Mouse (Mus musculus) midbrain, embryonic 15.5 days (tissue): ENCODE data around the gene 9530068E07Rik. TPM values are rescaled to one million over a fixed set of nuclear protein-coding genes. Genes with fewer than 3 reads are reported as not detected.
"Not testable (repeated sequence)": the region's sequence is repeated elsewhere in the genome, so short reads cannot be mapped to it uniquely, and the experiment has no call there.

Experiments
- ATAC-seq: fragments of 200-750 bp; cut with Nextera tagmentation; replicated peaks from 2 replicates; pipeline ENCODE4 v1.8.0; 2017; ENCODE audit warnings: moderate TSS enrichment
- H3K27ac ChIP-seq: fragments of 300-500 bp; sonication (generic); 2 replicates; pipeline ENCODE4 v1.5.1; 2015; ENCODE audit warnings: mild to moderate bottlenecking, inconsistent platforms
- H3K27me3 ChIP-seq: fragments of 300-500 bp; sonication (generic); replicated peaks from 2 replicates; pipeline ENCODE4 v1.6.1; 2015; ENCODE audit warnings: inconsistent platforms
- H3K36me3 ChIP-seq: fragments of 300-500 bp; sonication (generic); replicated peaks from 2 replicates; pipeline ENCODE4 v1.6.1; 2015; ENCODE audit warnings: inconsistent platforms
- H3K4me1 ChIP-seq: fragments of 300-500 bp; sonication (generic); 2 replicates; pipeline ENCODE4 v1.6.1; 2015; ENCODE audit warnings: inconsistent platforms
- H3K4me2 ChIP-seq: fragments of 300-500 bp; sonication (generic); 2 replicates; pipeline ENCODE4 v1.6.1; 2015; ENCODE audit warnings: inconsistent platforms, mild to moderate bottlenecking, moderate library complexity
- H3K4me3 ChIP-seq: fragments of 300-500 bp; sonication (generic); 2 replicates; pipeline ENCODE4 v1.5.1; 2015; ENCODE audit warnings: mild to moderate bottlenecking, inconsistent platforms
- H3K9ac ChIP-seq: fragments of 300-500 bp; sonication (generic); 2 replicates; pipeline ENCODE4 v1.6.1; 2015; ENCODE audit warnings: mild to moderate bottlenecking, inconsistent platforms
- H3K9me3 ChIP-seq: fragments of 300-500 bp; sonication (generic); 2 replicates; pipeline ENCODE4 v1.6.1; 2016; ENCODE audit warnings: inconsistent platforms
- WGBS: fragments of 180-500 bp; shearing (Covaris S2); methylation state at CpG from one replicate; pipeline ENCODE4 v1.1.7; 2015; ENCODE audit warnings: mixed read lengths; 5-methylcytosine and 5-hydroxymethylcytosine counted together
- polyA plus RNA-seq: library from polyadenylated mRNA; unstranded; fragments of >200 nt; fragmentation: Nextera tagmentation; extraction: Ambion mirVana; gene quantifications from 2 replicates; pipeline ENCODE4 v1.2.1, GENCODE M21; 2015

9530068E07Rik gene
- polyA plus RNA-seq: 129 TPM in 2 replicates

DNA sequence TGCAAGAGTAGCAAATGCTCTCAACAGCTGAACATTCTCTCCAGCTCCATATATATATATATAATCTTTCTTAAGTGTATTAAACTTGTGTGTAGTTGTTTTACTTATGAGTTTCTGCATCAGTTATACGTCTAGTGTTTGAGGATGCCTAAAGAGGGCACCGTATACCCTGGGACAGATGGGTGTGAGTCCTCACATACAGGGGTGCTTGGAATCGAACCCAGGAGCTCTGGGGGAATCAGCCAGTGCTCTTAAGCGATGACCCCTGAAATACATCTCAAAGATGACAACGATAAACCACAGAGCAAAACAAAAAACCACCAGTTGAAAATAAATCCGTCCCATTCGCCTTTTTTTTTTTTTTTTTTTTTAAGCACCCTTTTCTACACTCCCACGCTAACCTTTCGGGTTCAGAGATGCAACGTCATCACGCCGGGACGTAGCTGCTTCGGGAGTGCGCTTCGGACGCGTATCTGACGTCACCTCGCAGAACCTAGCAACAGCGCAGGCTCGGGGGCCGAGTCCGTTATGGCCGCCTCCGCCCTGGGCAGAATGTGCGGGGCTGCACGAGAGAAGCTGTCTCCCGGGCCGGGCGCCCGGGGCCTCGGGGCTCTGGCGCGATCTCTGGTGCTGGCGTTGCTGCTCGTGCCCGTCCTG lies at the start of gene 9530068E07Rik:
Gene 9530068E07Rik, plus strand, starts transcription at position 489 of the 657 bp plus-strand sequence.
- H3K4me1 ChIP-seq: peaks cover 24% of the 10 kb centered on the region
- peak within 1 kb of the TSS; percentile 90 for H3K27ac ChIP-seq
- no peaks in the 10 kb centered on the region for H3K36me3 ChIP-seq
- H3K9ac ChIP-seq: peak within 1 kb of the TSS; percentile 86
- H3K4me3 ChIP-seq: peak within 1 kb of the TSS; percentile 78
- ATAC-seq: peak; percentile 96
- WGBS: under 1% methylated on average over 38 of the region's 38 CpGs
- H3K27me3 ChIP-seq: no peaks in the 10 kb centered on the region
- H3K9me3 ChIP-seq: no peaks in the 10 kb centered on the region
- H3K4me2 ChIP-seq: peak within 1 kb of the TSS; percentile 77

DNA sequence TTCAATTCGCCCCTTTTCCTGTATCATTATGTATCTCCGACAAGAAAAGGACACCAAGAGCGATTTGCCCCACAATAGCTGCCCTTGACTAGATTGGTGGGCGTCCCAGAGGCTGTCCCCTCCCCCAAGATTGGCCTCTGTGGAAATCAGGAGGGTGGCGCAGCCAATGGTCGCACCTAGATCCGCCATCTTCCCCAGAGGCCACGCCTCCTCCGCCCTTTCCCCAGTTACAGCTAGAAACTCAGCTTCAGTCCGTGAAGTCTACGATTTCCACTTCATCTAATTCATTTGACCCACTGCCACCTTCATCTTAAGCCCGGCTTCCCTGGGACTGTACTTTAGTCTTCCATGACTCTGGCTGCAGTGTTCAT lies 49.6 kb upstream of the 9530068E07Rik start:
- peak overlapping the region; percentile 41 for H3K4me2 ChIP-seq
- H3K27me3 ChIP-seq: no peaks in the 10 kb centered on the region
- no peaks in the 10 kb centered on the region for H3K36me3 ChIP-seq
- H3K4me3 ChIP-seq: peak overlapping the region; percentile 15
- peaks cover 6% of the 10 kb centered on the region; the same call in 1 of the 2 replicates for H3K4me1 ChIP-seq
- WGBS: 11% methylated on average over 12 of the region's 12 CpGs
- H3K27ac ChIP-seq: peak overlapping the region; percentile 55; the same call in 1 of the 2 replicates
- peak; percentile 72 for ATAC-seq
- H3K9me3 ChIP-seq: no peaks in the 10 kb centered on the region
- H3K9ac ChIP-seq: no peak overlapping the region

DNA sequence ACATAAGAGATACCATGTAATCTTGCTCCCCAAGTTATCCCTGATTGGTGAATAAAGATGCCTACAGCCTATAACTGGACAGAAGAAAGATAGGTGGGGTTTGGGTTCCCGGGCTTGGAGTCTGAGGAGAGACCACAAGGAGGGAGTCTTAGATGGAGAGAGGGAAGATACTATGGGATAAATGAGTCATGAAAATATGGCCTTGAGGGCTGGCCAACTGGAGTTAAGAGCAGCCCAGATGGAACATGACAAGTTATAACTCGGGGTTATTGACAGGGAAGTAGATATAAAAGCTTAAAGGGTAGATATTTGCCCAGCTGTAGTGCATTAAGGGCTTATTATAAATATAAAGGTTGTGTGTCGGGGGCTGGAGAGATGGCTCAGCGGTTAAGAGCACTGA lies 48.1 kb upstream of the 9530068E07Rik start:
- Histone ChIP-seq H3K4me3 (no peak overlapping the region), H3K27ac (no peak overlapping the region), H3K36me3 (no peaks in the 10 kb centered on the region), H3K9ac (no peak overlapping the region), H3K27me3 (no peaks in the 10 kb centered on the region), H3K9me3 (no peaks in the 10 kb centered on the region), H3K4me2 (no peak overlapping the region), H3K4me1 (peaks cover 6% of the 10 kb centered on the region; the same call in 1 of the 2 replicates)
- ATAC-seq: no peak
- WGBS: 79% methylated on average over 4 of the region's 4 CpGs

DNA sequence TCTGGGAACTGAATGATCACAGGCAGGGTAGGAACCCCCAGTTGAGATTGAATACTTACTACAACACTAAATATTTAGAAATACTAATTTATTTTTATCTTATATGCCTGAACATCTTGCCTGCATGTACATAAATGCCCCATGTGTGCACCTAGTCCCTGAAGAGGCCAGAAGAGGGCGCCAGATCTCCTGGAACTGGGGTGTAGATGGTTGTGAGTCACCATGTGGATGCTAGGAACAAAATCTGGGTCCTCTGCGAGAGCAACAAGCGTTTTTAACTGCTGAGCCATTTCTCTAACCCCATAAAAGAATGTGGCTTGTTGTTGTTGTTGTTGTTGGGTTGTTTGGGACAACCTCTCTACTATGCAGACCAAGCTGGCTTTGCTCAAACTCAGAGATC lies 47.5 kb upstream of the 9530068E07Rik start:
- H3K4me1 ChIP-seq: peaks cover 6% of the 10 kb centered on the region; the same call in 1 of the 2 replicates
- no peaks in the 10 kb centered on the region for H3K27me3 ChIP-seq
- no peaks in the 10 kb centered on the region for H3K36me3 ChIP-seq
- no peak overlapping the region for H3K4me3 ChIP-seq
- WGBS: 71% methylated on average over 3 of the region's 3 CpGs
- H3K9me3 ChIP-seq: no peaks in the 10 kb centered on the region
- no peak for ATAC-seq
- H3K4me2 ChIP-seq: no peak overlapping the region
- no peak overlapping the region for H3K27ac ChIP-seq
- no peak overlapping the region for H3K9ac ChIP-seq

DNA sequence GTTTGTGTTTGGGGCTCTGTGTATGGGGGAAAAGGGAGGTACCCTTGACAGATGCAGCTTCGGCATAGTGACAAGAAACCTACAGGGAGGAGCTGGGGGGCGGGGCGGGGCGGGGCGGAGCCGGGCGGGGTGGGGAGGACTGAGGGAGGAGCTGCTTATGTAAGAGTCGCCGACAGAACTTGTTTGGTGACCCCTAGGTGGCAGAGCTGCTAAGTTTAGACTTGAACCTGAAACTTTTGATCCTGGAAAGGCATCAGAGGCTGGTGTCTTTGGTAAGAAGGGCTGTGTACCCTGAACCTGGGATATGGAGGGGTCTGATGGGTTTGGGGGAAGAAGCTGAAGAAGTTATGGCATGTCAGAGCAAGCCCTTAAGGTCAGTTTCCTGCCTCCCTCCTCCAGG lies 45.3 kb upstream of the 9530068E07Rik start:
- no peak overlapping the region for H3K9ac ChIP-seq
- no peaks in the 10 kb centered on the region for H3K36me3 ChIP-seq
- under 1% methylated on average over 9 of the region's 9 CpGs for WGBS
- H3K27me3 ChIP-seq: no peaks in the 10 kb centered on the region
- no peak for ATAC-seq
- no peak overlapping the region for H3K27ac ChIP-seq
- no peak overlapping the region for H3K4me3 ChIP-seq
- peaks cover 4% of the 10 kb centered on the region; the same call in 1 of the 2 replicates for H3K4me1 ChIP-seq
- no peaks in the 10 kb centered on the region for H3K9me3 ChIP-seq
- no peak overlapping the region for H3K4me2 ChIP-seq

DNA sequence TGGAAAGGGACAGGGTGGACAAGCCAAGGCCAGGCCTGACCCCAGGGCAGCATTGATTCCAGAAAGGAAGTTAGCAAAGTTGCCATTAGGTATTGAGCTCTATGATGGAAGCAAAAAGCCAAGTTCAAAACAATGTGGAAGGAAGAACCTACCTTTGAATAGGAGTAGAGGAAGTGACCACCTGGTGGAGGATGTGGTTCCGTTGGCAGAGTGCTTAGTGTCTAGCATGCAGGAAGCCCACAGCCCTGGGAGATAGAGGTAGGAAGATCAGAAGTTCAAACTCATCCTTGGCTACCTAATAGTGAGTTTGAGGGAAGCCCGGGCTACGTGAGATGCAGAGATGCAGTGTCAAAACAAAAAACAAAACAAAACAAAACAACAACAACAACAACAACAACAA lies 44.0 kb upstream of the 9530068E07Rik start:
- Histone ChIP-seq H3K4me1 (no peaks in the 10 kb centered on the region), H3K27me3 (no peaks in the 10 kb centered on the region), H3K4me3 (no peak overlapping the region), H3K27ac (no peak overlapping the region), H3K9ac (no peak overlapping the region), H3K9me3 (no peaks in the 10 kb centered on the region), H3K36me3 (no peaks in the 10 kb centered on the region), H3K4me2 (no peak overlapping the region)
- WGBS: 89% methylated on average over 3 of the region's 3 CpGs
- ATAC-seq: no peak

DNA sequence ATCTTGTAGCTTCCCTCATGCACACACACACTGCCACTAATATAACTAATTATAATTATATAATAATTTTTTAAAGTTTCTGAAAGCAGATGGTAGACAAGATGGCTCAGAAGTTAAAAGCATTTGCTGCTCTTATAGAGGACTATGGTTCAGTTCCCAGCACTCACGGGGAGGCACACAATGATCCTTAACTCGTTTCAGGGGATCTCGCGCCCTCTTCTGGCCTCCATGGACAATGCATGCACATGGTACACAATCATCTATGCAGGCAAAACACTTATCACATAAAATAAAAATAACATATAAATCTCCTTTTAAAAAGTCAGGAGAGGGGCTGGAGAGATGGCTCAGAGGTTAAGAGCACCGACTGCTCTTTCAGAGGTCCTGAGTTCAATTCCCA lies 41.6 kb upstream of the 9530068E07Rik start:
- no peak overlapping the region for H3K4me2 ChIP-seq
- no peak for ATAC-seq
- no peaks in the 10 kb centered on the region for H3K27me3 ChIP-seq
- no peak overlapping the region for H3K4me3 ChIP-seq
- peaks cover 1% of the 10 kb centered on the region for H3K4me1 ChIP-seq
- no peak overlapping the region for H3K27ac ChIP-seq
- H3K36me3 ChIP-seq: no peaks in the 10 kb centered on the region
- no peak overlapping the region for H3K9ac ChIP-seq
- no peaks in the 10 kb centered on the region for H3K9me3 ChIP-seq
- WGBS: 84% methylated on average over 5 of the region's 5 CpGs

DNA sequence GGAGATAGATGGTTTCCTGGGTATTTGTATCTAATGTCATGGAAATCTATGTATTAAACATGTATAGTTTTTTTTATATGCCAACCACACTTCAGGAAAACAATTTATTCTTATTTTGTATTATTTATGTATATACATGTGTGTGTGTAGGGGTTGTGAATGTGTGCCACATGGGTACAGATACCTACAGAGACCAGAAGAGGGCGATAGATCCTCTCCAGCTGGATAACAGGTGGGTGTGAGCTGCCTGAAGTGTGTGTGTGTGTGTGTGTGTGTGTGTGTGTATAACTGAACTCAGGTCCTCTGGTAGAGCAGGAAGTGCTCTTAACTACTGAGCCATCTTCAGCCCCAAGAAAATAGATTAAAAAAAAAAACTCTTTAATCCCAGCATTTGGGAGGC lies 40.6 kb upstream of the 9530068E07Rik start:
- Histone ChIP-seq H3K27ac (no peak overlapping the region), H3K9ac (no peak overlapping the region), H3K4me2 (no peak overlapping the region), H3K4me1 (peaks cover 7% of the 10 kb centered on the region), H3K36me3 (no peaks in the 10 kb centered on the region), H3K9me3 (no peaks in the 10 kb centered on the region), H3K4me3 (no peak overlapping the region), H3K27me3 (no peaks in the 10 kb centered on the region)
- no peak for ATAC-seq
- 84% methylated on average over 1 of the region's 1 CpGs for WGBS

DNA sequence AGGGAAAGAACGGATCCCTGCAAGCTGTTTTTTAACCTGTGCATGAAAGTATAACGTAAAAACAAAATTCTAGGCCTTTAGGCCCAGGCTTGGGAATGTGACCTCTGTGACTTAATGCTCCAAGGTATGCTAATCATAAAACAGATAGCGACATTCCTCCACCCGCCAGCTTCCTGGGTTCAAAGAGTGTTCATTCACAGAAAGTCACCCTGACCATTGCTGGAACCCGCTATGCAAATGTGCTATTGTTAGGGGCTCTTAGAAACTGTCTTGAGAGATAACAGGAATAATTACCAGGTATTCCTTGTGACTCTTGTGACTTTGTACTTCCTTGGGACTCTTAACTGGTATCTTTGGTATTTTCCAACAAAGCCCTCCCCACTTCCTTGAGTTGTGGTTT lies 39.1 kb upstream of the 9530068E07Rik start:
- not testable (repeated sequence) for H3K4me2 ChIP-seq, H3K9ac ChIP-seq, H3K27me3 ChIP-seq, H3K27ac ChIP-seq, ATAC-seq, H3K4me3 ChIP-seq, H3K9me3 ChIP-seq, H3K36me3 ChIP-seq
- peaks cover 13% of the 10 kb centered on the region for H3K4me1 ChIP-seq
- 94% methylated on average over 5 of the region's 5 CpGs for WGBS

DNA sequence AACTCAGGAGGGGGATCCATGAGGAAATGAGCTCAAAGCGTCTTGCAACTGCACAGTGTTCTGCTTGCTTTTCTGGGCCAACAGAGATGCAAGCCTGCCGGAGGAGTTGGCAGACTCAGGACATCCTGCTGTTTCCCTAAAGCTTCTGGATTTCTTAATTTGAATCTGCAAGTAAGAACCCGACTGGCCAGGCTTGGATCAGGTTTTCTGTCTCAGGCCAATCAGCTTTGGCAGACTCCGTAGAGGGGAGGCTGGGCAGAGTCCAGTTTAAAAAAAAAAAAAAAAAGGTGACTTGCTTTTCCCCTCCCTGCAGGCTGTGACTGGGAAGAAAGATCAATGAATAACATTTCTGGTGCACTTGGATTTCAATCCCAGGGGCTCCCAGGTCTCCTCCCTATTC lies 37.7 kb upstream of the 9530068E07Rik start:
- Histone ChIP-seq H3K9me3 (no peaks in the 10 kb centered on the region), H3K4me2 (no peak overlapping the region), H3K4me3 (no peak overlapping the region), H3K27me3 (no peaks in the 10 kb centered on the region), H3K27ac (no peak overlapping the region), H3K36me3 (no peaks in the 10 kb centered on the region), H3K4me1 (peaks cover 26% of the 10 kb centered on the region), H3K9ac (no peak overlapping the region)
- ATAC-seq: no peak
- 42% methylated on average over 4 of the region's 4 CpGs for WGBS

DNA sequence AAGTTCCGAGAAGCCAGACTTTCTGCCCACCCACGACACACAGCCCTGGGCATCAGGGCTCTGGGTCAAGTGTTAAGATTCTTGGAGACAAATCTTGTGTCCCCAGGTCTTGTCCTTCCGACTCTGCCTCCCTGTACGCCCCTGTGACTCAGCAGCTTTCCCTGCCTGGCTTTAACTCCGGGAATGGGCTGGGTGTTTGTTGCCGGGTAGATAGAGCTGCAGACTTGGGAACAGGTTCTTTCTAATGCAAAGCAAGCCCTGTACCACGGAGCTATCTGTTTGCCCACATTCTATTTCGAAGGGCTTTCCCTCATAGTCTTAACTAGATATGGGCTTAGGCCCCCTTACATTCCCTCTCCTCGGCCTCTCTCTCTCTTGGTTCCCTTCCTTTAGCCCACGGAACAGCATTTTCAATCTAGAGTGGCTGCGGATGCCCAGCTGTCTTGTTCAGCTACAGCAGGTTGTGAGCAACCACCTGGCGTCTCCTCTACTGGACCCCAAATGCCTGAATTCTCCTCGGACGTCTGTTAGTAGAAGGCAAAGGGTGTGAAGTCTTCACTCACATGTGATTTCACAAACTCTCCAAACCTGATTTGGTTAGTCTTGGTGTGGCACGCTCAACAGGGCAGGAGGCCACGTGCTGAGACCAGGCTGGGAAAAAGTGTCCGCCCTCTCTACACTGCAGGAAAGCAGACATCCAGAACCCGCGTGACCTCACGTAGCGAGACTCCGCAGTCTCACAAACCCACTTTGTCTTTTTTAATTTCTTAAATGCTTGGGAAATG lies 36.4 kb upstream of the 9530068E07Rik start:
- peak overlapping the region; percentile 90 for H3K27ac ChIP-seq
- no peaks in the 10 kb centered on the region for H3K9me3 ChIP-seq
- peaks cover 39% of the 10 kb centered on the region for H3K4me1 ChIP-seq
- peak overlapping the region; percentile 94 for H3K9ac ChIP-seq
- H3K36me3 ChIP-seq: no peaks in the 10 kb centered on the region
- H3K4me3 ChIP-seq: peak overlapping the region; percentile 94
- ATAC-seq: peak; percentile 48
- H3K4me2 ChIP-seq: peak overlapping the region; percentile 86
- no peaks in the 10 kb centered on the region for H3K27me3 ChIP-seq
- 14% methylated on average over 22 of the region's 22 CpGs for WGBS

DNA sequence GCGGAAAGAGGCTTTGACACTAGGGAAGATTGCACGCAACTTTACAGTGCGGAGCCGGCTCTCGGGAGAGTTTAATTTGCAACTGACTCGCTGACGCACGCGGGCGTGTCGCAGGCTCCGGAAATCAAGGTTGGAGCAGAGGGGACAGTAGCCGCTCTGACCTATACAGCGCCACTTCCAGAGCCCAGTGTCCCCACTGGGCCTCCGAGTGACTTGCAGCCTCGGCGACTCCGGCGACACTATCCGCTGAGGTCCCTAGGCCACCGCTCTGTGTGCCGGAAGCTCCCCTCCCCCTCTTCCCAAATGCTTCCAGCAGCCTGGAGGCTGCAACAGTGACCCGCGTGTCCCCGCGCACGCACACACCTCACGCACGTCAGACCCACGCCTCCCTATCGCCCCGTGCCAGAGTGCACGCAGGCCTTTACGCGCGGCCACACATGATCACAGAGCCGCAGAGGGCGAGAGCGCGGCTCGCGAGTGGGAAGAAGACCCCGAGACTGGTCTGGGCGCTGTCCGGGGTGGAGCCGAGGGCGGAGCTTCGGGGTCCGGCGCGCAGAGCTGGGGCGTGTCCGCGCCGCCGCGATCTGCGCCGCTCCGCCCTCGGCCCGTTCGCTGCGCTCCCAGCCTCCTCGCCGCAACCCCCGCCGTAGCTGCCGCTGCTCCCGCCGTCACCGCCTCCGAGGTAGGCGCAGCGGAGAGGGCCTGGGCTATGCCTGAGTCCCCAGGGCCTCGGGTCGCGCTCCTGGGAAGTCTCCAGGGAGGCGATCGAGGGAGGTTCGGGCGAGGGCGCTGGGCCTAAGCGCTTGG lies 35.6 kb upstream of the 9530068E07Rik start, which contains the start of gene Vdac1:
Gene Vdac1, plus strand, starts transcription at position 390 of the 807 bp plus-strand sequence.
- Histone ChIP-seq H3K27me3 (no peaks in the 10 kb centered on the region), H3K4me1 (peaks cover 43% of the 10 kb centered on the region), H3K4me3 (peak within 1 kb of the TSS; percentile 94), H3K4me2 (peak within 1 kb of the TSS; percentile 86), H3K9me3 (no peaks in the 10 kb centered on the region), H3K9ac (peak within 1 kb of the TSS; percentile 94), H3K36me3 (no peaks in the 10 kb centered on the region), H3K27ac (peak within 1 kb of the TSS; percentile 90)
- WGBS: under 1% methylated on average over 84 of the region's 84 CpGs
- peak; percentile 96 for ATAC-seq
